Mouse (Mus musculus) thymus, postnatal 25 days (tissue): ENCODE measurements around the gene Irf2.
A peak's percentile ranks its signal among the peaks of the same experiment; 100 is the strongest.
"Not testable (repeated sequence)": the region's sequence is repeated elsewhere in the genome, so short reads cannot be mapped to it uniquely, and the experiment has no call there.

ENCODE experiments used
- DNase-seq: peaks from one replicate; pipeline ENCODE4 v3.0.0; 2022

The Irf2 gene

DNA sequence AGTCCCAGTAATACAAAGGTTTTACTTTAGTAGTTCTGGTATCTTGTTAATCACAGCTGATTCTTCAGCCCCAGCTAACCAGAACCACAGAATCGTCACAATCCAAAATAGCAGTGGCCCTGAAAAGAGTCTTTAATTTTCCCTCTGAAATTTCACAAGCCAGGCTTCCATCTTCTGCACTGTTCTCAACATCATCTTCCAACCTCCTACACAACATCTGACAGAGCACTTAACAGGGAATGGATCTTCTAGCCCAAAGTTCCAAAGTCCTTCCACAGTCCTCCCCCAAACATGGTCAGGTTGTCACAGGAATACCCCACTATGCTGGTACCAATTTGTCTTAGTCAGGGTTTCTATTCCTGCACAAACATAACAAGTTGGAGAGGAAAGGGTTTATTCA, 9.9 kb upstream of the Irf2 start:
- not testable (repeated sequence) for DNase-seq

DNA sequence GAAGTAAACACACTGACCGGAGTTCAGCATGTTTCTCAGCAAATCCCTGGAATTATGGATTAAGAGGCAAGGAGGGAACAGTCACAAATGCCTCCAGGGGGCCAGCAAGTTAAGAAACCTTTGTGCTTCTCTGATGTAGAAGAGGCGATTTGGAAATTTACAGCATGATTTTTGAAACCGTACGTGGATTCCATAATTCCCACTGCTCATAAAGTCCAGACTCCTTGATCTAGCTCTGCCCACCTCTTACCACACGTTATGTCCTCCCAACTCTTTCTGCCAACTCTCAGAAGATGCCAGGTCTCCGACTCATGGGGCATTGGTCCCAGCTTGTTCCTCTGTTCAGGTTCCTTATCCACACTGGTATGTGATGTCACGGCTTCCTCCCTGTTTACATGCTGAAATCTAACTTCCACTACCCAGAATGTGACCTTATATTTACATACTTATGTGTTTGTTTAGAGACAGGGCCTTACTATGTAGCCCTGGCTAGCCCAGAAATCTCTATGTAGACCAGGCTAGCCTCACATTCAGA, 7.1 kb upstream of the Irf2 start:
- DNase-seq, result no peak

DNA sequence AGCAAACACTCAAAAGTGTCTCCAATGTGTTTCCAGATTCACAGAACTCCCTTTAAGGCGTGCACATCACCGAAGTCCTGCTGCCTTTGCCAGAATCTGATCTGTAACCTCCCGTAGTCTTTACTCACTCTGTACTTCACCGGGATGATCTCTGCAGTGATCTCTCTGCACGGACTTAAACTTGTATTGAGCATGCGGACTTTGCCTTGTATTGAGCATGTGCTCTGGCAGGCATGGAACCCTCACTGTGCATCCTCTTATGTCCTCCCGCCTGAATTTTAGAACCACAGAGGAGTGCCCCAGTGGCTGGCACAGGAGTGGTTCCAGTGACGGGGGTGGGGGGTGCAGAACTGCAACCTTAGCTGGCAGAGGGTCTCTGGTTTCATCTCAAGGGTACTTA, 5.9 kb upstream of the Irf2 start:
- DNase-seq, result no peak

DNA sequence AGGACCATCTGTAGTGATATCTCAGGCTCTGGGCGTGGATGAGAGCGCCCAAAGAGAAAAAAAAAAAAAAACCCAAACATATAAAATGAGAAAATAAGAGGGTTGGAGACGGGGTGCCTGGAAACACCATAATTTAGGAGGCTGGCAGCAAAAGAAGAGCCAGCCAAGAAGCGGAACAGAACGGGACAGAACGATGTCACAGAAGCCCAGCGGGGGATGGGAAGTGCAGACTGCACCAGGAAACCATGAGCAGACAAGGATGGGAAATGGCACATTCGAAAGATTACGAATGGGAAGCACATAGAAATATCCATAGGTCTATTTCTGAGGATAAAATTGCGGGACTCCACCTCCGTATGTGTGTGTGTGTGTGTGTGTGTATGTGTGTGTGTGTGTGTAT, 4.0 kb upstream of the Irf2 start:
- no peak for DNase-seq

DNA sequence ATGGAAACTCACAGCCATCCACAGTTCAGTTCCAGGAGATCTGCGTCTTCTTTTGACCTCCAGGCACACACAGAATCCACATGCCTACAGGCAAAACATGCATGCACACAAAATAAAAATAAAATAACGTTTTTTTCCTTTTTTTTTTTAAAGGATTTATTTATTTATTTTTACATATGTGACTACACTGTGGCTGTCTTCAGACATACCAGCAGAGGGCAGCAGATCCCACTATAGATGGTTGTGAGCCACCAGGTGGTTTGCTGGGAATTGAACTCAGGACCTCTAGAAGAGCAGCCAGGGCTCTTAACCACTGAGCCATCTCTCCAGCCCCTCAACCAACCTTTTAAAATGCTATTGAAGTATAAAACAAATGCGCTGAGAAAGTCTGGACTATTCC, 3.3 kb upstream of the Irf2 start:
- no peak for DNase-seq

DNA sequence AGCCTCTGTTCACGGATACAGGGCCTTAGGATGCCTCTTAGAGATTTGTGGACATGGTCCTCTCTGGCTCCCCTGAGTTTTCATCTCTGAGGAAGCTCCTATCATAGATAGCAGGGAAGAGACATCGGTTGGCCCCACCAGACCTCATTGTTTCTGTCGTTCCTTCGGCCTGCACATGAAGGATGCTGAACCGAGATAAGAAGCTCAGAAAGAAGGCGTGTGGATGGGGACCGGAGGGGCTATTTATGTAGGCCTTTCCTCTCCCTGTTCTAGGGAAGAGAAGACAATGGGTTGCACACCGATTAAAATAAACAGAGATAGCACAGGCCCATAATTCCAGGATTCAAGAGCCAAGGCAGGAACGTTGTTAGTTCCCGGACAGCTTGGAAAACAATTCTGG, 2.1 kb upstream of the Irf2 start:
- DNase-seq, result no peak

DNA sequence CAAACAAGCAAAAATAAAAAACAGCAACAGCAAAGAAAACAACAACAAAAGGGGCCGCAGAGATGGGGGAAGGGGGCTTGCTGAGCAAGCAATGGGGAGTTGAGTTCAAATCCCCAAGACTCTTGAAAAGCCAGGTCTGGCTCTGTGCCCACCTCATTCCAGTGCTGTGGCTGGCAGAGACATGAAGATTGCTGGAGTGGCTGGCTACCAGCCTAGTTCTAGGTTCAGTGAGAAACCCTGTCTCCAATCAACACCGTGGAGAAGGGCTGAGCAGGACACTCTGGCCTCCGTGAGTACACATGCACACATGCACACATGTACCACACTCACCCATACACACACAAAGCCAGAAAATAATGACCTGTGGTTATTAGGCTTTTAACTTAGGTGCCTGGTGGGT, 1.6 kb upstream of the Irf2 start:
- DNase-seq, result no peak

DNA sequence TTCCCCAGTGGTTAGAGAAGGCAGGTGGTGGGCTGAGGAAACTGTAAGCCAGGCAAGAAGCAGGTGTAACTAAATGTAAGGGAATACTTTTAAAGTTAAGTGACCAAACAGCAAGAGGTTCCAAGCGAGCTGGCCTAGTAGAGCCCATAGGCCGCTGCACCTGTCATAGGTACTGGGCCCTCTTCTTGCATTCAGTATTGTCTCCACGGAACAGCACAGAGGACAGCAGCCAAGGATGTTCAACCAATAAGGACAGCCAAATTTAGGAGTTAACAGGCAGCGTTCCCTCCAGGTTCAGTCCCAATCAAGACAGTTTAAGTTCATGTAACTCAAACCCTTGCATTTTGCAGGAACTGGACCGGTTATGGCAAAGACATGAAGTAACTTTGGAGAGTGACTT, 931 bp upstream of the Irf2 start:
- peak; percentile 22 for DNase-seq

DNA sequence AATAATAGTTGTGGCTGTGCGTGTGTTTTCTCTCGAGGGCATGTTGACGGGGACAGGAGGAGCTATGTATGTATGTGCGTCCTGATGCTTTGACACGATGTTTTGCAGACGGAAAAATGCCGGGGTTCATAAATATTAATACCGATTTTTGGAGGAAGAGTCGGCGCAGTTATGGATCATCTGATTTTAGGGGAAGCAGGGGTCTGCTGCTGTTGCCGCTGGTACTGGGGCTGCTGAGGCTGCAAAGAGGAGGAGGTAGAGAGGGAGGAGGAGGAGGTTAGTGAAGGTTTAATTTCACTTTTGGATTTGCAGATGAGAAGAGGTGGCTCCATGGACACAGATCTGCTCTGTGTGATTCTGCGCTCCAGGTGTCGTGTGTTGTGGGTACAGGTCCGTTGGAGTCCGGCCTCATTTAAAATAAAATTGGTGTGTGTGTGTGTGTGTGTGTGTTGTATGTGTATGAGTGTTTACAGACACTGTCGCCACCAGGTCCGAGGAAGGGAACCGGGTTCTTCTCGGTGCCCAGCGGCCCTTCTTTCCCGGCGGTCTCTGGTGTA, 502 bp downstream of the Irf2 start:
- peak; percentile 62 for DNase-seq

DNA sequence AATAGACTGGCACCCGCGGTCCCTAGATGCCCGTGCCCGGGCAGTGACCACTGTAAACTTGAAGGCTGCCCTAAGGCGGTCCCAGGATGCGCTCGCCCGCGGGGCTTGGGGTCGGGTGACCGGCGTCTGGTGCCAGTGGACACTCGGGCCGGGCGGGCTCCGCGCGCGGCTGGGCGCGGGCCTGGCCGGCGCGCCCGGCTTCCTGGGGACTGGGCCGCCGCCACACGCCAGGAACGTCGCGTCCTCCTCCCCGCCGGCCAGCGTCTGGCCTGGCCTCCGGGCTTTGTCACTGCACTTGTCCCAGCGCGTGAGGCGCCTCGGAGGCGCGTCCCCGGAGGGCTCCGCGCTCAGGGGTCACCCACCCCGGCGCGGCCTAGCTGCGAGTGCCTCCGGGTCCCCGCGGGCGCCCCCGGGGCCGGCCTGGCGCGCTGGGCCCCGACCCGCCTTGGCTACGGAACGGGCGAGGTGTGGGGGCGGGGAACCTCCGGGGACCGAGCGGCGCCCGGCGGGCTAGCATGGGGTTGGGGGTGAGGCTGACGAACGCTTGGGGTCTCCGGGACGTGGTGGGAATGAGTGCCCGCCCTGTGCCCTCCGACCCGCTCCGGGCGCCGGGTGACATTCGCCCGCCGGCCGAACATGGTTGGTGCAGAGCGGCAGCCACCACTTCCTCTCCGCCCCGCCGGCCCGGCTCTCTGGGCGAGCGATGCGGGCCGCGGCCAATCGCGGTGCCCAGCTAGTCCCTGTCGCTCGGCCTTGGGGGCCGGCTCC, 1.2 kb downstream of the Irf2 start:
- DNase-seq, result peak; percentile 70

DNA sequence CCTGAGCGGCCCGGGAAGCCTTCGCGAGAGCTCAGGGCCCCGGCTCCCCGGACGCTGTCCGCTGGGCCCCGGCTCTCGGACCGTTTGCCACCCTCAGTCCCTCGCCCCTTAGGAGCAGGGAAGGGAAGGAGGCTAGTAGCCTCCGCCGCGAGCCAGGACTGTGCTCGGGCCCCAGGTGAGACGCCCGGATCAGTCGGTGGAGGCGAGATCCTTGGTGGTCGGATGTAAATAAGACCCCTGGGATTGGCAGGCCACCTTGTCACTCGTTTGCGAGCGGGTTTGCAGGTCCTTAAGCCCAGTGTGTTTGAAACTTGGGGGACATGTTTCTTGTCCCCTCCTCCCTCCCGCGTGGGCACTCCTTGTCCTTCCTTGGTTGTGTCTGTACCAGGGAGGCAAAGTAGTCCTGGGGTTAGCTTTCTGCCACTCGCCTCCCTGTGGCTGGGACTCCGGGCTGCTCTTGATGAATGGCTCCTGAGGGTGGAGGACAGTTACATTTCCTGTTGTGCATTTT, 1.8 kb downstream of the Irf2 start:
- DNase-seq, result no peak

DNA sequence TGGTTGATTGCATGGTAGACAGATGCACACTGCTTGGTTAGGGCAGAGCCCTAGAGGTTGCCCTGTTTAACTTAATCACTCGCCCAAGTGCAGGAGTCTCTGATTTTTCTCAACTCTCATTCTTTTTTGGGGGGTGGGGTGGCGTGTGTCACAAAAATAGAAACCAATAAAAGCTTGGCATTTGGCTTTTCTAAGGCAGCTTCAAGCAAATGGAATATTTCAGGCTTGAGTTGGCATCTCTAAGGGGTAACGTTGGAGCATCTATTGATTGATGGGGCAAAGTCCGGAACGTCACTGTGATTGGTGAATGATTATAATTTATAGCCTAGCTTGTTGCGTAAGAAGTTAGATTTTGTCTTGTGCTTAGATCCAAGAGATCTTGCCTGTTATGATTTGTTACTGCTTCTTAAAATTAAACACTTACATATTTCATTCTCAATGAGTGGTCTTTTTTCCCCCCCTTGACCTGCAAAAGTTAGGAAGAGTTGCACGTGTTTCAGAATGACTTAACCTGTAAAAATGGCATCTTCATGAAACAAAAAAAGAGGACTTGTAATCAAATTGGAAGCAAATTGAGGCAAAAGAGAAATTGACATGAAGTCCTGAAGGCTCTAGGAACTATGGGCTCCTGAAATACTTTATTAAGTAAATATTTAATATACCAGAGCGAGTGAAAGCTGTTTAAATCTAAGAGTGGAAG, 2.6 kb downstream of the Irf2 start:
- no peak for DNase-seq

DNA sequence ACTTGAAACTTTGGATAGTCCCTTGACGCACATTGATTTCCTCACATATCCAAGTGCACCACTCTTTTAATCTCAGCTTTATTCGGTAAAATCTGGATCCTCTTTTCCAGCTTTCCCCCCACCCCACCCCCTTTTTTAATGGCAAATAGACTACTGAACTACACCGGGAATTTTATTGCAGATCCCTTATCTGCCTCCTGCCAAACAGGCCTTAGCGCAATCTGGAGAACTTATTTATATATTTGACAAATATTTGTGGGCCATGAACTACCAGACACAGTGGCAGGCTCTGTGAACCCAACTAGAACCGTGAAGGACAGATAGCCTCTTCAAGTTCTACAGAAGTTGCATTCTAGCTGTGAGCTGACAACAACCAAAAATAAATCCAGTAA, 3.2 kb downstream of the Irf2 start:
- DNase-seq, result no peak

DNA sequence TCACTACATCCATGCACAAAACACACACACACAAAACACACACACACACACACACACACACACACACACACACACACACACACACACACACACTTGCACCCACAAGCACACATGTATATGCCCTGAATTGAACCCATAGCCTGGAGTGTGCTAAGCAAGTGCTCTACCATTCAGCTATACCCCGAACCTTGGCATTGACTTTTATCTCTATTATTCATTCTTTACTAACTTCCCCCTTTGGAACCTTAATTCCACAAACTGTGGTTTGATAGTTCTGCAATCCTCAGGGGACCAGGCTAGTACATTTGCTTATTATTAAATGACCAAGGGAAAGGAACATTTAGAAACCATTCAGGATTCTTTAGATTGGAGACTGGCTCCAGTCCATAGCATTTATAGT, 5.9 kb downstream of the Irf2 start:
- no peak for DNase-seq

DNA sequence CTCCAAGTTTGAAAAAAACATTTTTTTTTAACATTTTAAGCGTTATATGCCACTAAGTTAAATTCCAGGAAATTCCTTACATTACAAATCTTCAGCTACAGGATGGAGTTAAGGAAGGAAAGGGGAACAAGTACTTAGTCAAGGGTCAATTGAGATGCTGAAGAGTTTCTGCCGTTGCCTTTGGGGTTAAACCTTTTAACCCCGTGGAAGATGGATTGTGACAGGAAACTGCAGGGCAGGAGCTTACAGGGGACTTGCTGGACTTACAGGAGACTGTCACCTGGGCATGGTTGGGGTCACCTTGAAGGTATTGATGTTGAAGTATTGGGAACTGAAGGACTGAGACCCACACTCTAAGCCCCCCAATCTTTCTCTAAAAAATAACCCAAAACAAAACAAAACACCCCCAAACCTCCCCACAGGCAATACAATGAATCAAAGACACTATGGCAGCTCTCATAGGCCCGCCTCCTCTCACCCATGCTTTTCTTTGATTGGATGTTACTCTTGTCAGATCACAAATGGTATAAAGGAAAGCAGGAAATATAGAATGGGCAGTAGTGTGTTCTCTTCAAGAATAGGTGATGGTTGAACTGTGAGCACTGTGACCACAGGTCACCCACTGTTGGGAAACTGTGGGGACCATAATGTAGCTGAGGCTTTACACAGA, 7.9 kb downstream of the Irf2 start:
- DNase-seq, result peak; percentile 52

DNA sequence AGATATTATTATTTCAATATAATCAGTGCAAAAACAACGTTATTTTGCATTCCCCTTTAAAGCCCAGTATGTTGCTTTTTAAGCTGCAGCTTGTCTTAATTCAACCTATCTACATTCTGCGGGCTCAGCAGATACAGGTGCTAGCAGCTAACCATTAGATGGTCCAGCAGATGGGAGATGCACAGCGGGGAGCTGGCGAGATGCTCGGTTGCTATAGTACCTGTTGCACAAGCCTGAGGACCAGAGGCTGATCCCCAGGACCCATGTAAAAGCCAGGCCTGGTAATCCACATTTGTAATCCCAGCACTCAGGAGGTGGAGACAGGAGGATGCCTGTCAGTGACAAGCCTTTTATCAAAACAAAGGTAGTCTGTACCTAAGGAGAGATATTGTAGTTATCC, 10.5 kb downstream of the Irf2 start:
- DNase-seq, result no peak

DNA sequence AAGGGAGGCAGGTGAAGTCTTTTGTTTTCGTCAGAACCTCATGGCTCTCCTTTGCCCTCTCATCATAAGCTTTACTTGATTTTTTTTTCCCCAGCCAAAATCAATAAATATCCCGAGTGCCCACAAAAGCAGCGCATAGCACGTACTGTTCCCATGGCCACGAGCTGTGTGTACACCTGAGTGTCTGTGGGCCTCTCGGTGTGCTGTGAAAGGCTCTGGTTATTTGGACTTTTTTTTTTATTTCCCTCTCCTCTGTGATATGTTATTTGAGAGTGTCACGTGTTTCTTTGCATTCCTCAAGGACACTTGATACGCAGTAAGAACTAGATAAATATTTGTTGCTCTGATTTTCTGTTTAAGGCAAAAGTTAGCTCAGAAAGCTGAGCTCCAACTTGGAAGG, 11.0 kb downstream of the Irf2 start:
- DNase-seq, result no peak

DNA sequence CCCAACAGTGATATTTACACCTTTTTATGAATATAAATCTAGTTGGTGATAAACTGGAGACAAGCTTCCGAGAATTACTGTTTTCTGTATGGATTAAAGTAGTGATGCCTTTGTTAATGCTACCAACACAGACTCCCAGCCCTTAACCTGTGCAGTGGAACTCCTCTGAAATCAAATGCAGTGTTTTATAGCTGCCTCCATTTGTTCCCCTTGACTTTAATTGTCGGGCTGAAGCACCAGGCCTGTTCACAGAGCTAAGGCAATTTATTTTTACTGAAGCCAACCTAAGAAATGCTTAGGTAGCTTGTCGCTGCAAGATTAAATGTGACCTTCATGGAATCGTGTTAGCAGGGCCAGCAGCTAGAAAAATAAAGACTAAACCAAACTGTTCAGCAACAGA, 11.6 kb downstream of the Irf2 start:
- DNase-seq, result no peak

DNA sequence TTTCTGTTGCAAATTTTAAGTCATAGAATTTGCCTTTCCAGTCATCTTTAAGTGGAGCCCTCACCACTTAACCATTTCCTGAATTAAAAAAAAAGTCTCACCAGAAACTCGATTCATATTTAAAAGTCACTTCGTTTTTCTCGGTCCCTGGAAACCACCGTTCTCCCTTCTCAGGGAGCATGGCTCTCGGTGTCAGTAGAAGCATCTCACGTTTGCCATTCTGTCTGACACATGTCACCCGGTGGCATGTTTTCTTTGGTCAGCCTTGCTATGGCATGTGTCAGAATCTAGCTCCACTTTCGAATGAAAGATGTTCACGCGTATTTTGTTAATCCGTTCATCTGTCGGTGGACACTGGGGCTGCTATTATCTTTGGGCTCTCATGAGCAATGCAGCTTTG, 13.5 kb downstream of the Irf2 start:
- no peak for DNase-seq

DNA sequence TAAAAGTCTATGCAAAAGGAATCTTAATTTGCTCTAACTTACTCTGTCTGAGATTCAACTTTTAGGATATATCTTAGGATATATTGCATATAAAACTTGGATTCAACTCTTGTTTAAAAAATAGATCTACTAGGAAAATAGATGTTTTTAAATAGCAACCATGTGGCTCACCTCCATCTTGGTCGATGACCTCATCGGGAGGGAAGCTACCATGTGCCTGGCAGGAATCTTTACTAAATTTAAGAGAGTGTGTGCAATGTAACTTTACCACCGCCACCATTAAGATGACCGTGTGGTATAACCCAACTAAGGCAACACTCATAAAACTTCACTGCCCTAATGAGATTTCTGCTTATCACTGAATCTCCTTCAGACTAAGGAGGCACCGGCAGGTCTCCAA, 14.8 kb downstream of the Irf2 start:
- no peak for DNase-seq

DNA sequence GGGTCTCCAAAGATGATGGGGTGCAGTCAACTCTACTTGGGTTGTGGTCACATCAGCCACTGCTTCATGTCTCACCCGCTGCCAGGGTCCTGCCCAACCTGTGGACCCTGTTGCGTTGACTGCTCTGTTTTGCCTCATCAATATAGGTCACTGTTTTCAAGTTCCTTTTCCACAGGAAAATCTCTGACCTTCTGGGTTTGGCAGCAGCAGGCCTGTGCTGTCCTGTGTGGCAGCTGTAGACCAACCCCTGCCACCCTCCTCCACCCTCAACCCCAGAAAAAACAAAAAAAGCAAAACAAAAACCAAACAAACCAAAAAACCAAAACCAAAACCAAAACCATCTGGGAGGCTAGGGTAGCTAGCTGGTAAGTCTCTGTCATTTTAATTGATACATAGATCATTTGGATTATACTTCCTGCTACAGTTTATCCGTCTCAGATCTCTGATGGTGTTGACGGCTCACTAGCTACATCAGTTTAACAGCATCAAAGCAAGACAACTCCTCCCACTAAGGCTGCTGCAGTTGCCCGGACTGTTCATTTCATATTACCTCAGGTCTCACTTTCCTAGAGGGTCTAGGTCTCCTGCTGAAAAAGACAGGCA, 16.3 kb downstream of the Irf2 start:
- DNase-seq, result no peak

DNA sequence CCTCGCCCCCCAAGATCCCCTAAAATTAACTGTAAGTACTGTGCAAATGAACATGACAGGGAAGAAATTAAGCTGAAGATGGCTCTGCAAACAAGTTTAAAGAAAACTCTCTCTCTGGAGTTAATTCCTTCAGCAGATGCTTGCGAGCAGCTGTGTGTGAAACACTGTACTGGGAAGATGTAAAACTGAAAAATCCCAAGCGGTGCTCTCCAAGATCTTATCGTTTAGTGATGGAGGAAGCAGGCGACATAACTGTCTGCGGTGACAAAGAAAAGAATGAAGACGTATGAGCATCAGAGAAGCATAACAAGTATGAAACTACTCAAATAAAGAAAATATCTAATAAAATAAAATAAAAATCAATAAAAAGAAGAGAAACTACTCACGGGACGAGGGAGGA, 18.1 kb downstream of the Irf2 start:
- DNase-seq, result no peak

DNA sequence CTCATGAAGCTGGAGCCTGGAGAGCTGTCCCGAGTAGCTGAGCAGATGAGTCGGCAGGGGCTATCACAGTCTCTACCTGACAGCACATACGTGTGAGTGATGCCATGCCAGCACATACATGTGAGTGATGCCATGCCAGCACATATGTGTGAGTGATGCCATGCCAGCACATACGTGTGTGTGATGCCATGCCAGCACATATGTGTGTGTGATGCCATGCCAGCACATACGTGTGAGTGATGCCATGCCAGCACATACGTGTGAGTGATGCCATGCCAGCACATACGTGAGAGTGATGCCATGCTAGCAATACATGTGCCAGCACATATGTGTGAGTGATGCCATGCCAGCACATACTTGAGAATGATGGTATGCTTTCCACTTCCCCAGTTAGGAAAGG, 18.6 kb downstream of the Irf2 start:
- DNase-seq, result no peak
